Mouse (Mus musculus) C2C12 (cell line): ENCODE data around the gene Ddx25.

Source experiments
- CEBPB ChIP-seq: IDR thresholded peaks from one replicate; pipeline ENCODE4 v1.6.1; 2011; ENCODE audit warnings: low read depth, mild to moderate bottlenecking, control low read depth, moderate library complexity
- CTCF ChIP-seq: IDR thresholded peaks from one replicate; pipeline ENCODE4 v1.5.1; 2011; ENCODE audit not compliant: control insufficient read depth, insufficient read depth, insufficient read length
- FOSL1 ChIP-seq: IDR thresholded peaks from one replicate; pipeline ENCODE4 v1.8.0; 2011; ENCODE audit warnings: mild to moderate bottlenecking, low read length; ENCODE audit not compliant: poor library complexity, insufficient read depth, severe bottlenecking
- MAX ChIP-seq: IDR thresholded peaks from one replicate; pipeline ENCODE4 v1.6.1; 2011; ENCODE audit warnings: mild to moderate bottlenecking, control low read depth
- MYOD1 ChIP-seq: IDR thresholded peaks from one replicate; pipeline ENCODE4 v1.6.1; 2011; ENCODE audit warnings: low read depth; ENCODE audit not compliant: control insufficient read depth, insufficient read length
- MYOG ChIP-seq: IDR thresholded peaks from one replicate; pipeline ENCODE4 v1.6.1; 2011; ENCODE audit not compliant: control insufficient read depth, insufficient read length; ENCODE audit errors: extremely low read depth
- USF1 ChIP-seq: IDR thresholded peaks from one replicate; pipeline ENCODE4 v1.6.1; 2011; ENCODE audit warnings: low read depth, mild to moderate bottlenecking, control low read depth, moderate library complexity

DNA sequence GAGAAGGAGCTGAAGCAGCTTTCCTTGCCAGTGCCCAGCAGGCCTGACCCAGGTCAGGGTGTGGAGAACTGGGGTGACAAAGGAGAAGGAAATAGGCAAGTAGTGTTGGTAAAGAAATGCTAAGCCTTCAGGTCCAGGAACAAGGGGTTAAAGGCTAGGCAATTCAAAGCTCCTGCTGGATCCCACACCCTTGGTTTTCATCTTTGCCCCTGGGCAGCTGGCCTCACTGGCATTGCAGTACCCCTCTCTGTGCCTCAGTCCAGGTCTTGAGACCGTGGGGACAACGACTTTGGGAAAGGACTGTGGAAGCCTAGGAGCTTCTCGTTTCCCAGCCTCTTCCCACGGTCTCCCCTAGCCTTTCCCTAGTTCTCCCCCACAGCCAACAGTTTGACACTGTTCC is 44.4 kb downstream of the Ddx25 start:
- TF ChIP-seq CTCF (no peak), MAX (no peak), USF1 (no peak), MYOD1 (no peak), MYOG (no peak), CEBPB (no peak), FOSL1 (no peak)
